Mouse (Mus musculus) liver, embryonic 14.5 days (tissue): ENCODE measurements around the gene Ergic1.

Source experiments
- CTCF ChIP-seq: IDR thresholded peaks from 2 replicates; pipeline ENCODE4 v1.5.1; 2016; ENCODE audit warnings: antibody characterized with exemption, low read depth, control low read depth
- EP300 ChIP-seq: IDR thresholded peaks from 2 replicates; pipeline ENCODE4 v1.6.1; 2016; ENCODE audit warnings: antibody characterized with exemption, low read depth

- TF ChIP-seq CTCF (no peak), EP300 (no peak)
Measured at GRCm38 (mm10) chr17:26584063-26584462, 22.8 kb downstream of the Ergic1 start.
